ENCODE assay signal across 8 mouse cellular contexts in the genomic region with DNA sequence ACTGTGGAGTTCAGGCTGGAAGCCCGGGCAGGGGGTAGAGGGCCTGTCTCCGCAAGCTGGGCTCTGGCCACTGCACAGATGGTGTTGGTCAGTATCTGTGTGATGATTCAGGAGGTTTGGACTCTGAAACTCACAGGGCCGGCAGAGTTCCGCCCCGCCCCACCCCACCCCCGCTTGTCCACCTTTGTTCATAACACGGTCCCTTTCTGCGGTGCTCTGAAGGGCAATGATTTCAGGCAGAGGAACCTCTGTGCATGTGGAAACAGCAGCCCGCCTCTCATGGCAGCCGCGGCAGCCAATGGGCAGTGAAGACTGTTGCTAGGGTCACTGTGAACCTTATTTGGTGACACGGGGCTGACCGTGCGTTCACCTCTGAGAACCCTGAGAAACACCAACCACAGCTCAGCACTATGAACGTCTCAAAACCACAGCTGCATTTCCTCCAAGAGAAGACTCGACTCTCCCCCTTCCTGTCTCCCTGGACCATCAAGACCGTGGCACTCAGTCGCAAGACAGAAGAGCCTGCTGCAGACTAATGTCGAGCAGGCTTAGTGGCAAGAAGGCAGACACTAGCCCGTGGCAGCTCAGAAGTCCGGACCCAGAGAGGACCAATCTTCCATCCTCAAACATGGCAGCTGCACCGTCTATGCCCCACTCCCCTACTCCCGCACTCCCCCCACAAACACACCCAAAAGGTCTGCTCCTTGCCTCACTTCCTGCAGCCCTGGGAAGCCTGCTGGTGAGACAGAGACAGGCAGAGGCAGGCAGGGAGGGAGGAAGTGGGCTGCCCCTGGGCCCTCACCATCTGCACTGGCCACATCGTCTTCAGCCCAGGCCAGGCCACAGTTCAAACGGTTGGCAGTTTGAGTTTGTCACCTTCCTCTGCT. TPM values are rescaled to one million over a fixed set of nuclear protein-coding genes. Genes with fewer than 3 reads are reported as not detected.
DNase-seq lines count a peak whose midpoint lies in the region; ATAC-seq and TF ChIP-seq lines count a peak whose summit lies in the region.

No protein-coding gene starts in this region.

- no peaks in the 10 kb centered on the region for H3K27me3 ChIP-seq in hindbrain, embryonic 14.5 days (ENCODE audit: control insufficient read depth, insufficient read depth, low read length)
- H3K27me3 ChIP-seq in hindbrain, embryonic 12.5 days = no peaks in the 10 kb centered on the region
- H3K27me3 ChIP-seq in liver, embryonic 14.5 days (ENCODE audit: control insufficient read depth, insufficient read depth, low read length) = no peaks in the 10 kb centered on the region
- no peaks in the 10 kb centered on the region for H3K27me3 ChIP-seq in small intestine, adult 2 months (ENCODE audit: control insufficient read depth, insufficient read depth, low read length)
- no peaks in the 10 kb centered on the region for H3K27me3 ChIP-seq in forebrain, postnatal 0 days (ENCODE audit: insufficient read depth, low read length)

- H3K9me3 ChIP-seq in hindbrain, embryonic 14.5 days (ENCODE audit: control insufficient read depth, low read length) = no peaks in the 10 kb centered on the region
- H3K9me3 ChIP-seq in hindbrain, embryonic 12.5 days (replicated peaks) = 0 out of 2 replicates have a peak, but pooled peaks cover 6% of the 10 kb centered on the region
- no peaks in the 10 kb centered on the region for H3K9me3 ChIP-seq in liver, embryonic 14.5 days (ENCODE audit: control insufficient read depth, low read length)
- H3K9me3 ChIP-seq in forebrain, postnatal 0 days (ENCODE audit: low read length) = no peaks in the 10 kb centered on the region

- no peak overlapping the region for H3K4me3 ChIP-seq in hindbrain, embryonic 14.5 days (replicated peaks; ENCODE audit: low read length)
- H3K4me3 ChIP-seq in hindbrain, embryonic 12.5 days = no peak overlapping the region
- no peak overlapping the region for H3K4me3 ChIP-seq in liver, embryonic 14.5 days (ENCODE audit: insufficient read depth in 1 of 2, low read depth in 2 of 2, low read length in 2 of 2)
- H3K4me3 ChIP-seq in small intestine, adult 2 months (ENCODE audit: low read depth, low read length) = peak overlapping the region; percentile 4; the same call in 1 of the 2 replicates
- H3K4me3 ChIP-seq in forebrain, postnatal 0 days (ENCODE audit: low read depth, low read length) = no peak overlapping the region

- no peaks in the 10 kb centered on the region; the same call in 1 of the 2 replicates for H3K4me1 ChIP-seq in hindbrain, embryonic 14.5 days (replicated peaks; ENCODE audit: control insufficient read depth, insufficient read depth, low read length)
- peaks cover 25% of the 10 kb centered on the region for H3K4me1 ChIP-seq in hindbrain, embryonic 12.5 days
- peaks cover 0 to 21% of the 10 kb centered on the region in 2 experiments; a peak in 2 of 4 replicates for H3K4me1 ChIP-seq in liver, embryonic 14.5 days (replicated peaks; ENCODE audit: control insufficient read depth in 2 of 2, insufficient read depth in 2 of 2, low read length in 1 of 2)
- H3K4me1 ChIP-seq in small intestine, adult 2 months (ENCODE audit: control insufficient read depth, insufficient read depth, insufficient read length, low read length) = peaks cover 52% of the 10 kb centered on the region
- H3K4me1 ChIP-seq in forebrain, postnatal 0 days (ENCODE audit: insufficient read depth) = no peaks in the 10 kb centered on the region

- no peaks in the 10 kb centered on the region for H3K36me3 ChIP-seq in hindbrain, embryonic 14.5 days (replicated peaks; ENCODE audit: control insufficient read depth, insufficient read depth)
- no peaks in the 10 kb centered on the region for H3K36me3 ChIP-seq in hindbrain, embryonic 12.5 days
- no peaks in the 10 kb centered on the region for H3K36me3 ChIP-seq in liver, embryonic 14.5 days (replicated peaks; ENCODE audit: control insufficient read depth, insufficient read depth, low read depth)
- H3K36me3 ChIP-seq in small intestine, adult 2 months (ENCODE audit: control insufficient read depth, insufficient read depth, low read length) = no peaks in the 10 kb centered on the region
- H3K36me3 ChIP-seq in forebrain, postnatal 0 days (ENCODE audit: insufficient read depth) = no peaks in the 10 kb centered on the region

- 0 out of 2 replicates have a peak overlapping the region, but pooled peaks have one; percentile 34 for H3K27ac ChIP-seq in hindbrain, embryonic 14.5 days
- no peak overlapping the region for H3K27ac ChIP-seq in hindbrain, embryonic 12.5 days
- H3K27ac ChIP-seq in liver, embryonic 14.5 days = peak overlapping the region; percentile 52
- peak overlapping the region; percentile 98 for H3K27ac ChIP-seq in small intestine, adult 2 months (ENCODE audit: insufficient read depth, low read depth, low read length)
- H3K27ac ChIP-seq in forebrain, postnatal 0 days (ENCODE audit: low read depth, low read length) = no peak overlapping the region

- no peak for ATAC-seq in hindbrain, embryonic 14.5 days (ENCODE audit: low FRiP score)
- no peak for ATAC-seq in hindbrain, embryonic 12.5 days (ENCODE audit: low FRiP score)
- peak; percentile 88 to 91 for ATAC-seq in hematopoietic stem cell, adult 5-6 weeks (replicated peaks in 1 of 2; ENCODE audit: insufficient read depth in 1 of 2, low FRiP score in 2 of 2, low TSS enrichment in 1 of 2, low read depth in 1 of 2, poor library complexity in 2 of 2, severe bottlenecking in 2 of 2)
- peak; percentile 73 for ATAC-seq in liver, embryonic 14.5 days (ENCODE audit: insufficient read depth)
- no peak for ATAC-seq in forebrain, postnatal 0 days

- 65% methylated on average over 25 of the region's 25 CpGs for WGBS in hindbrain, embryonic 14.5 days
- 67% methylated on average over 25 of the region's 25 CpGs for WGBS in hindbrain, embryonic 12.5 days
- 4% methylated on average over 25 of the region's 25 CpGs for WGBS in liver, embryonic 14.5 days (ENCODE audit: insufficient replicate concordance)
- 10% methylated on average over 25 of the region's 25 CpGs for WGBS in small intestine, adult 2 months
- WGBS in forebrain, postnatal 0 days = 78% methylated on average over 25 of the region's 25 CpGs

- H3K9ac ChIP-seq in hindbrain, embryonic 14.5 days = no peak overlapping the region
- no peak overlapping the region for H3K9ac ChIP-seq in hindbrain, embryonic 12.5 days
- H3K9ac ChIP-seq in liver, embryonic 14.5 days (replicated peaks) = no peak overlapping the region
- H3K9ac ChIP-seq in forebrain, postnatal 0 days = no peak overlapping the region

- H3K4me2 ChIP-seq in hindbrain, embryonic 14.5 days (replicated peaks) = no peak overlapping the region
- H3K4me2 ChIP-seq in hindbrain, embryonic 12.5 days (replicated peaks) = no peak overlapping the region
- peak overlapping the region; percentile 37; the same call in 1 of the 2 replicates for H3K4me2 ChIP-seq in liver, embryonic 14.5 days (ENCODE audit: low read depth)
- no peak overlapping the region for H3K4me2 ChIP-seq in forebrain, postnatal 0 days (ENCODE audit: low read depth)

- no peak for TF ChIP-seq EP300 in liver, embryonic 14.5 days (IDR thresholded peaks at IDR 0.05; ENCODE audit: low read depth)

- peak; percentile 41 for TF ChIP-seq CTCF in liver, embryonic 14.5 days (IDR thresholded peaks at IDR 0.05; ENCODE audit: low read depth)
- peak; percentile 30; the same call in 1 of the 2 replicates for TF ChIP-seq CTCF in small intestine, adult 2 months (IDR thresholded peaks at IDR 0.05; ENCODE audit: extremely low read depth, insufficient read length, insufficient replicate concordance, low read depth, low read length)
- no peak for TF ChIP-seq CTCF in forebrain, postnatal 0 days (IDR thresholded peaks at IDR 0.05; ENCODE audit: low read depth)

- no peak for DNase-seq in hindbrain, embryonic 14.5 days (ENCODE audit: low spot score)
- DNase-seq in cerebellum, adult 8-10 months = peak; percentile 27
- peak; percentile 27 to 43 (median 35) for DNase-seq in liver, embryonic 14.5 days (ENCODE audit: low read depth in 3 of 3, low spot score in 3 of 3)
- DNase-seq in forebrain, postnatal 0 days = no peak
- DNase-seq in right cerebral cortex, postnatal 36 days (ENCODE audit: low spot score in 2 of 2) = no peak

- peak; percentile 22; the same call in 1 of the 2 replicates for TF ChIP-seq POLR2A in small intestine, adult 2 months (IDR thresholded peaks at IDR 0.05; ENCODE audit: low read depth, low read length)

RNA-seq across cellular contexts. Expression of gene Gm17334, which starts 21.9 kb away (rescaled TPM):
- not detected in 2 replicates for polyA plus RNA-seq in hindbrain, embryonic 14.5 days (2014; fragmentation: Nextera tagmentation; extraction: Ambion mirVana)
- not detected in 2 replicates for polyA plus RNA-seq in hindbrain, embryonic 12.5 days (2016; fragmentation: Nextera tagmentation; extraction: Ambion mirVana)
- 0.50 and 1.0 TPM in 2 replicates for total RNA-seq in hematopoietic stem cell, adult 5-6 weeks (2017)
- polyA plus RNA-seq in liver, embryonic 14.5 days (2012; rRNA removed) = not detected in 2 replicates
- not detected in 2 replicates for polyA plus RNA-seq in liver, embryonic 14.5 days (2014; fragmentation: Nextera tagmentation; extraction: Ambion mirVana)
- 0.25 and 1.6 TPM in 2 replicates for polyA plus RNA-seq in small intestine, adult 2 months (2012; rRNA removed)
- total RNA-seq in forebrain, postnatal 0 days (2014; rRNA removed) = 1.5 TPM in 1 of 2 replicates, not detected in the other
- not detected in 2 replicates for polyA plus RNA-seq in forebrain, postnatal 0 days (2015; fragmentation: Nextera tagmentation; extraction: Ambion mirVana)

RNA-seq across cellular contexts. Expression of gene Irf1, which starts 25.1 kb away (rescaled TPM):
- 2.7 and 3.1 TPM in 2 replicates for polyA plus RNA-seq in hindbrain, embryonic 14.5 days (2014; fragmentation: Nextera tagmentation; extraction: Ambion mirVana)
- polyA plus RNA-seq in hindbrain, embryonic 12.5 days (2016; fragmentation: Nextera tagmentation; extraction: Ambion mirVana) = 4.1 and 4.5 TPM in 2 replicates
- total RNA-seq in hematopoietic stem cell, adult 5-6 weeks (2017) = 128 and 150 TPM in 2 replicates
- 5.0 and 8.1 TPM in 2 replicates for polyA plus RNA-seq in liver, embryonic 14.5 days (2012; rRNA removed)
- polyA plus RNA-seq in liver, embryonic 14.5 days (2014; fragmentation: Nextera tagmentation; extraction: Ambion mirVana) = 5.4 and 9.1 TPM in 2 replicates
- 93.3 and 233 TPM in 2 replicates for polyA plus RNA-seq in small intestine, adult 2 months (2012; rRNA removed)
- 3.1 and 3.7 TPM in 2 replicates for total RNA-seq in forebrain, postnatal 0 days (2014; rRNA removed)
- polyA plus RNA-seq in forebrain, postnatal 0 days (2015; fragmentation: Nextera tagmentation; extraction: Ambion mirVana) = 3.2 and 4.0 TPM in 2 replicates

Comparison
In these comparisons a context has a peak if more than half of its experiments do, and no peak if none do; other contexts are left out.
1. H3K27ac ChIP-seq: peak in hindbrain, embryonic 14.5 days (single experiment), liver, embryonic 14.5 days (single experiment) and small intestine, adult 2 months (single experiment); none in hindbrain, embryonic 12.5 days (single experiment) and forebrain, postnatal 0 days (single experiment).
2. ATAC-seq: peak in hematopoietic stem cell, adult 5-6 weeks (2 of 2) and liver, embryonic 14.5 days (single experiment); none in hindbrain, embryonic 14.5 days (single experiment), hindbrain, embryonic 12.5 days (single experiment) and forebrain, postnatal 0 days (single experiment).
3. DNase-seq: peak in cerebellum, adult 8-10 months (single experiment) and liver, embryonic 14.5 days (3 of 3); none in hindbrain, embryonic 14.5 days (single experiment), forebrain, postnatal 0 days (single experiment) and right cerebral cortex, postnatal 36 days (0 of 2).